Mouse (Mus musculus) stomach, embryonic 14.5 days (tissue): ENCODE results near the gene Ctag2. TPM values are rescaled to one million over a fixed set of nuclear protein-coding genes. Genes with fewer than 3 reads are reported as not detected.

Experiments
- ATAC-seq: fragments of 200-750 bp; cut with Nextera tagmentation; 2 replicates; pipeline ENCODE4 v1.8.0; 2017; ENCODE audit warnings: low read depth, moderate TSS enrichment; ENCODE audit not compliant: insufficient number of reproducible peaks, insufficient read depth, low FRiP score
- H3K27ac ChIP-seq: fragments of 300-500 bp; sonication (generic); 2 replicates; pipeline ENCODE4 v1.5.1; 2014; ENCODE audit warnings: mild to moderate bottlenecking, low read length, moderate library complexity, mixed read lengths
- H3K27me3 ChIP-seq: fragments of 300-500 bp; sonication (generic); 2 replicates; pipeline ENCODE4 v1.6.1; 2014; ENCODE audit warnings: low read length, control low read depth, mixed read lengths; ENCODE audit not compliant: control insufficient read depth, insufficient read depth
- H3K36me3 ChIP-seq: fragments of 300-500 bp; sonication (generic); 2 replicates; pipeline ENCODE4 v1.6.1; 2014; ENCODE audit warnings: mild to moderate bottlenecking, control low read depth, low read length, moderate library complexity, mixed read lengths; ENCODE audit not compliant: control insufficient read depth, insufficient read depth
- H3K4me1 ChIP-seq: fragments of 300-500 bp; sonication (generic); 2 replicates; pipeline ENCODE4 v1.6.1; 2014; ENCODE audit warnings: low read length, control low read depth, mixed read lengths; ENCODE audit not compliant: control insufficient read depth, insufficient read depth
- H3K4me2 ChIP-seq: fragments of 300-500 bp; sonication (generic); replicated peaks from 2 replicates; pipeline ENCODE4 v1.6.1; 2014; ENCODE audit warnings: low read depth, low read length, control low read depth
- H3K4me3 ChIP-seq: fragments of 300-500 bp; sonication (generic); 2 replicates; pipeline ENCODE4 v1.5.1; 2014; ENCODE audit warnings: low read depth, low read length, control low read depth
- H3K9ac ChIP-seq: fragments of 300-500 bp; sonication (generic); replicated peaks from 2 replicates; pipeline ENCODE4 v1.6.1; 2014; ENCODE audit warnings: low read depth, mild to moderate bottlenecking, control low read depth, low read length, moderate library complexity, mixed read lengths
- H3K9me3 ChIP-seq: fragments of 300-500 bp; sonication (generic); 2 replicates; pipeline ENCODE4 v1.6.1; 2016; ENCODE audit warnings: low read depth, low read length, control low read depth; ENCODE audit not compliant: control insufficient read depth
- WGBS: fragments of 180-500 bp; shearing (Covaris S2); extraction: QIAGEN DNeasy Blood & Tissue Kit; methylation state at CpG from one replicate; pipeline ENCODE4 v1.1.7; 2014; 5-methylcytosine and 5-hydroxymethylcytosine counted together
- polyA plus RNA-seq: library from polyadenylated mRNA; unstranded; fragments of >200 nt; fragmentation: Nextera tagmentation; extraction: Ambion mirVana; gene quantifications from 2 replicates; pipeline ENCODE4 v1.2.1, GENCODE M21; 2014

Ctag2 gene
- not detected in 2 replicates for polyA plus RNA-seq

DNA sequence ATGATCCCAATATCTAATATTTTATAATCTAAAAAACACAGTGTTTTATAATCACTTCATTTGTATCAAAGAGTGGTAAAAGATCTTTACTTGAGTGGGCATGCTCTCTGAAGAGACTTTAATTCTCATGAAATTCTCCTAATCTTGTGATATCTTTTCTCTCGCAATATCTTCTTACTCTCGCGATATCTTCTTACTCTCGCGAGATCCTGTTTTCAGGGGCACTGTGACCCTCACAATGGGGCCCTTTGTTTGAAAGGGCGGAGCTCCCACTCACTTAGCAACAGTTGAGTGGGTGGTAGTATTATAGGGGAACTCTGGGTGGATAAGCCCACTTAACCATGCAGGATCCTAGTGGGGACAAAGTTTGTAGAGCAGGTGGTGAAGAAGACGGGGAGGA is at the start of gene Ctag2:
TSS of gene Ctag2 (plus strand) at position 301 of the 400 bp plus-strand sequence.
- Histone ChIP-seq H3K4me2 (no peak within 1 kb of the TSS), H3K27ac (no peak within 1 kb of the TSS), H3K9me3 (no peaks in the 10 kb centered on the region), H3K27me3 (no peaks in the 10 kb centered on the region), H3K4me1 (no peaks in the 10 kb centered on the region), H3K36me3 (no peaks in the 10 kb centered on the region), H3K9ac (no peak within 1 kb of the TSS), H3K4me3 (no peak within 1 kb of the TSS)
- 83% methylated on average over 7 of the region's 7 CpGs for WGBS
- ATAC-seq = no peak
